Mouse (Mus musculus) forebrain, embryonic 11.5 days (tissue): ENCODE data around the gene Tnfrsf14. TPM values are rescaled to one million over a fixed set of nuclear protein-coding genes. Genes with fewer than 3 reads are reported as not detected.

Experiments used
- ATAC-seq: fragments of 200-750 bp; cut with Nextera tagmentation; replicated peaks from 2 replicates; pipeline ENCODE4 v1.8.0; 2017; ENCODE audit warnings: moderate TSS enrichment; ENCODE audit not compliant: low FRiP score
- DNase-seq: peaks from one replicate; pipeline ENCODE4 v3.0.0-alpha.2; 2017; ENCODE audit warnings: low spot score
- H3K27ac ChIP-seq: fragments of 300-500 bp; sonication (generic); 2 replicates; pipeline ENCODE4 v1.5.1; 2014; ENCODE audit warnings: low read depth, low read length
- H3K27me3 ChIP-seq: fragments of 300-500 bp; sonication (generic); 2 replicates; pipeline ENCODE4 v1.6.1; 2014; ENCODE audit warnings: mild to moderate bottlenecking, low read length, mixed read lengths; ENCODE audit not compliant: control insufficient read depth, insufficient read depth
- H3K36me3 ChIP-seq: fragments of 300-500 bp; sonication (generic); 2 replicates; pipeline ENCODE4 v1.6.1; 2014; ENCODE audit warnings: mild to moderate bottlenecking, low read length, moderate library complexity, mixed read lengths; ENCODE audit not compliant: control insufficient read depth, insufficient read depth
- H3K4me1 ChIP-seq: fragments of 300-500 bp; sonication (generic); replicated peaks from 2 replicates; pipeline ENCODE4 v1.6.1; 2014; ENCODE audit warnings: low read length, mixed read lengths; ENCODE audit not compliant: control insufficient read depth, insufficient read depth
- H3K4me2 ChIP-seq: fragments of 300-500 bp; sonication (generic); 2 replicates; pipeline ENCODE4 v1.6.1; 2014; ENCODE audit warnings: low read depth, mild to moderate bottlenecking, low read length, moderate library complexity, mixed read lengths; ENCODE audit not compliant: severe bottlenecking
- H3K4me3 ChIP-seq: fragments of 300-500 bp; sonication (generic); 2 replicates; pipeline ENCODE4 v1.5.1; 2014; ENCODE audit warnings: low read depth, low read length
- H3K9ac ChIP-seq: fragments of 300-500 bp; sonication (generic); 2 replicates; pipeline ENCODE4 v1.6.1; 2014; ENCODE audit warnings: low read length
- H3K9me3 ChIP-seq: fragments of 300-500 bp; sonication (generic); 2 replicates; pipeline ENCODE4 v1.6.1; 2016; ENCODE audit warnings: low read length, mixed read lengths; ENCODE audit not compliant: control insufficient read depth
- WGBS: fragments of 180-500 bp; shearing (Covaris S2); extraction: QIAGEN DNeasy Blood & Tissue Kit; methylation state at CpG from one replicate; pipeline ENCODE4 v1.1.7; 2014; 5-methylcytosine and 5-hydroxymethylcytosine counted together
- polyA plus RNA-seq: library from polyadenylated mRNA; unstranded; fragments of >200 nt; fragmentation: Nextera tagmentation; extraction: Ambion mirVana; gene quantifications from 2 replicates; pipeline ENCODE4 v1.2.1, GENCODE M21; 2014

Gene Tnfrsf14
- polyA plus RNA-seq, 1 experiment from 2014 or later: 1.4 TPM

DNA sequence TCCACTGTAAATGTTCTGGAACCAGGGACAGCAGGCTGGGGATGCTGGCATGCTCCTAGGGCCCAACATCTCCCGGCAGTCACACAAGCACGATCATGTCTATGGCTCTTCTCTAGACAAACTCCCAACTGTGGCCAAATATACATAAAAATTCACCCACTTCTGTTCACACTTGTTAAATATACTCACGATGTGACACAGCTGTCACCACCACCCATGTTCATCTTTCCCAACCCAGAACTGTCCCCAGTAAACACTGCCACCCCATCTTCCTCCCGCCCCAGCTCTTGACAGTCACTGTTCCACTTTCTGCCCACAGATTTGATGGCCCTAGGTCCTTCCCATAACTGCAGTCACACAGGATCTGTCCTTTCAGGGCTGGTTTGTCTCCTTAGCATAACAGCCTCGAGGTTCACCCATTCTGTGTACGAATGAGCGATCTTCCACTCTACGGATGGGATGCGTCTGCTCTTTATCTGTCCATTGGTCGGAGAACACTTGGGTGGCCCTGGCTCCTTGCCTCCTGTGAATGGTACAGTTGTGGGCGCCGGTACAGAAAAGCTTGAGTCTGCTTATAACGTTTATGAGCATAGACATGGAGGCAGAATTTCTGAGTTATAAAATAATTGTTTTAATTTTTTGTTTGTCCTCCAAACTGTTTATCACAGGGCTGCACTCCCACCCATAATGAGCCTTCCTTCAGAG lies 29.1 kb upstream of the Tnfrsf14 start:
- Histone ChIP-seq H3K27me3 (peaks cover 37% of the 10 kb centered on the region), H3K4me1 (peaks cover 56% of the 10 kb centered on the region), H3K27ac (no peak overlapping the region; the same call in 1 of the 2 replicates), H3K36me3 (peaks cover 4% of the 10 kb centered on the region; the same call in 1 of the 2 replicates), H3K9ac (peak overlapping the region; percentile 39), H3K4me3 (no peak overlapping the region; the same call in 1 of the 2 replicates), H3K4me2 (peak overlapping the region; percentile 40), H3K9me3 (no peaks in the 10 kb centered on the region)
- ATAC-seq (no peak), DNase-seq (no peak)
- 38% methylated on average over 13 of the region's 13 CpGs for WGBS

DNA sequence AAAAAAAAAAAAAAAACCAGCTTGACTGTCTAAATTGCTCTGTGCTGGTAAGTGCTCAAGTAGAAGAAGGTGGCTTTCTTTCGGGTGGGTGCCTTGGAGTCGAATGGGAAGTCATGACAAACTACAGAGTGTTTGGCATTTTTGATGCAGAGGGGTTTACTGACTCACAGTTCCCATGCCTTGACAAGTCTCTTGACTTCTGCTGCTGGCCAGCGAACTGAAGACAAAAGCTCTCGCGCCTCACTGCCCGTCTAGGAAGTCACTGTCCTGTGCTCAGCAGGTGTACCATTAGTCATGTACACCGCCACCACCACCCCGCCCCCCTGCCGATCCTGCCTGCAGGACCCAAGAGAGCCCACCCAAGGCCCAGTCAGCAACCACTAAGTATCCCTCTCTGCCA lies 28.2 kb upstream of the Tnfrsf14 start:
- no peaks in the 10 kb centered on the region for H3K9me3 ChIP-seq
- no peak overlapping the region for H3K27ac ChIP-seq
- H3K27me3 ChIP-seq: peaks cover 39% of the 10 kb centered on the region
- DNase-seq (no peak), ATAC-seq (no peak)
- H3K4me3 ChIP-seq: no peak overlapping the region
- no peak overlapping the region for H3K4me2 ChIP-seq
- 21% methylated on average over 9 of the region's 9 CpGs for WGBS
- no peaks in the 10 kb centered on the region for H3K36me3 ChIP-seq
- H3K9ac ChIP-seq: no peak overlapping the region
- H3K4me1 ChIP-seq: peaks cover 55% of the 10 kb centered on the region

DNA sequence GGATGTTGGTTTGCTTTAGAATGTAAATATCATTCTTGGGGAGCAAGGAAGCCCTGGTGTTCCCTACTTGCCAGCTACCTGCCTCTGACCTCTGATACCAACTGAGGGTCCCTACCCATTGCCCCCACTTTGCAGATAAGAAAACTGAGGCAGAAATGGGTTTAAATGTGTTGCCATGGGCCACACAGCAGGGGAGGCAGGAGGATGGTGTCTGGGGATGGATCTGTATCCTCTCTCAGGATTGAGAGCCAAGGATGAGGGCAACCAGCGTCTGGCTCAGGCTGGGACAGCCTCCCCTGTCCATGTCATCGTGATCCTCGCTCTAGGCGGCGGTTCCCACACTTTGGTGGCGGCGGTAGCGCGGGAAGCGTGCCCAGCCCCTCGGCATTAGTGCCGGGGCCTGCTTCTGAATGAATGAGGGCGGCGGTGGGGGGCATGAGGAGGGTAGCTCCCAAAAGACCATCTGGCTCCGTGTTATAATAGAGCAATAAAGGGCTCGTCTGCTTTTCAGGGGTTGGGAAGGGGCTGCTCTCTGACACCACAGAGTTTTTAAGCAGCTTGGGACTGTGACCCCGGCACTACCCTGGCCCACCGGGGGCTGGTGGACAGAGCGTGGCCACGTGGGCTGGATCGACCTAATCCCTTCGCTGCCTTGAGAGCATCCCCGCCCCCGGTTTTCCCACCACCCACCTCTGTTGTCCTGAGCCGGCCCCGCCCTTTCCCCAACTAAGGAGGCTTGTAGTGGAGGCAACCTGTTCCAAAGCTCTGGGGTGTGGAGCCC lies 24.3 kb upstream of the Tnfrsf14 start:
- no peaks in the 10 kb centered on the region for H3K9me3 ChIP-seq
- DNase-seq (peak; percentile 90), ATAC-seq (peak; percentile 81)
- 0 out of 2 replicates have a peak overlapping the region, but pooled peaks have one; percentile 6 for H3K4me3 ChIP-seq
- peak overlapping the region; percentile 17; the same call in 1 of the 2 replicates for H3K9ac ChIP-seq
- peaks cover 33% of the 10 kb centered on the region for H3K27me3 ChIP-seq
- 2% methylated on average over 26 of the region's 26 CpGs for WGBS
- H3K27ac ChIP-seq: peak overlapping the region; percentile 9; the same call in 1 of the 2 replicates
- peaks cover 48% of the 10 kb centered on the region for H3K4me1 ChIP-seq
- peak overlapping the region; percentile 39 for H3K4me2 ChIP-seq
- H3K36me3 ChIP-seq: no peaks in the 10 kb centered on the region

DNA sequence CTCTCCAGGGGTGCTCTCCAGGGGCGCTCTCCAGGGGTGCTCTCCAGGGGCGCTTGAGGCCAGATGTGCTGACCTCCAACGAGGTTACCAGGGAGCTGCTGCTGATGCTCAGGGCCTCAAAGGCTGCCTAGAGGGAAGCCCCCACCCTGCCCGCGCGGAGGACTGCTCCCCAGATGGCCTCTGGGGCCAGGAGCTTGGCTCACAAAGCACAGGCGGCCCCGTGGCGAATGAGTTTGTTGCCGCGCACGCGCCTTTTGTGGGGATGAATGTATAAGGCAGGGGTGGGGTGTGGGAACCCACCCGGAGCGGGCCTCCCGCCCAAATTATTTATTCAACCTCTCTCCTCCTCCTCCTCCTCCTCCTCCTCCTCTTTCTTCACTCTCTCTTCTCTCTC lies 21.2 kb upstream of the Tnfrsf14 start:
- WGBS: 3% methylated on average over 16 of the region's 16 CpGs
- Histone ChIP-seq H3K36me3 (no peaks in the 10 kb centered on the region), H3K9ac (no peak overlapping the region), H3K27me3 (peaks cover 15% of the 10 kb centered on the region), H3K4me2 (peak overlapping the region; percentile 40; the same call in 1 of the 2 replicates), H3K4me1 (peaks cover 55% of the 10 kb centered on the region), H3K9me3 (no peaks in the 10 kb centered on the region), H3K4me3 (no peak overlapping the region), H3K27ac (peak overlapping the region; percentile 93)
- peak; percentile 37 for ATAC-seq
- DNase-seq: peak; percentile 88

DNA sequence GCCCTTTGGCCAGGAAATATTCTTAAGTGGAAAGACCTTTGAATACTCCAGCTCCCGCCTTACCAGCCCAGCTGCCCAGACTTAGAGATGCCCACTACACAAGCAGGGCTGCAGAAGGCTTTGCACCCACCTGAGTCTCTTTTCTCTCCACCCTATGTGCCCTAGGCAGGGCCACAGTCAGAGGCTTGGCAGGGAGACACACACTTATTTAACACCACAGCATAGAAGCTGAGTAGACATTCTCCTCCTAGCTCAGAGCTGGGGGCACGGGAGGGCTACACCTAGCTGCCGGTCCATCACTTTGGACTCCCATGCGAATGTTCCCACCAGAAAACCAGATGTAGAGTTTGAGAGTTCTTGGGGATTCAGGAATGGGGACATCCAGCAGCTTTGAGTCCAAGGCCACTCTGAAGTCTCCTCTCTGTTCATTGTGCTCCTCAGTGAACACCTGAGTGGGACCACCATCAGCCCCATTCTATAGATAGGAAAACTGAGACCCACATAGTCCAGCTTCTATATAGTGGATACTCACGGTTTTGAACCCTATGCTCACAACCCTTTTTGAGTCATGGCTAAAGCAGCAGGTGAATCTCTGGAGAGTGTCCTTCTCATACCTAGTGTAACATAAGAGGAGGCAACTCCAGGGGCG lies 20.7 kb upstream of the Tnfrsf14 start:
- WGBS: 34% methylated on average over 6 of the region's 6 CpGs
- Histone ChIP-seq H3K9ac (peak overlapping the region; percentile 5; the same call in 1 of the 2 replicates), H3K9me3 (no peaks in the 10 kb centered on the region), H3K27me3 (peaks cover 11% of the 10 kb centered on the region), H3K4me2 (peak overlapping the region; percentile 40), H3K4me3 (no peak overlapping the region), H3K27ac (peak overlapping the region; percentile 93), H3K4me1 (peaks cover 53% of the 10 kb centered on the region), H3K36me3 (no peaks in the 10 kb centered on the region)
- ATAC-seq (peak; percentile 1; the same call in 1 of the 2 replicates), DNase-seq (no peak)

DNA sequence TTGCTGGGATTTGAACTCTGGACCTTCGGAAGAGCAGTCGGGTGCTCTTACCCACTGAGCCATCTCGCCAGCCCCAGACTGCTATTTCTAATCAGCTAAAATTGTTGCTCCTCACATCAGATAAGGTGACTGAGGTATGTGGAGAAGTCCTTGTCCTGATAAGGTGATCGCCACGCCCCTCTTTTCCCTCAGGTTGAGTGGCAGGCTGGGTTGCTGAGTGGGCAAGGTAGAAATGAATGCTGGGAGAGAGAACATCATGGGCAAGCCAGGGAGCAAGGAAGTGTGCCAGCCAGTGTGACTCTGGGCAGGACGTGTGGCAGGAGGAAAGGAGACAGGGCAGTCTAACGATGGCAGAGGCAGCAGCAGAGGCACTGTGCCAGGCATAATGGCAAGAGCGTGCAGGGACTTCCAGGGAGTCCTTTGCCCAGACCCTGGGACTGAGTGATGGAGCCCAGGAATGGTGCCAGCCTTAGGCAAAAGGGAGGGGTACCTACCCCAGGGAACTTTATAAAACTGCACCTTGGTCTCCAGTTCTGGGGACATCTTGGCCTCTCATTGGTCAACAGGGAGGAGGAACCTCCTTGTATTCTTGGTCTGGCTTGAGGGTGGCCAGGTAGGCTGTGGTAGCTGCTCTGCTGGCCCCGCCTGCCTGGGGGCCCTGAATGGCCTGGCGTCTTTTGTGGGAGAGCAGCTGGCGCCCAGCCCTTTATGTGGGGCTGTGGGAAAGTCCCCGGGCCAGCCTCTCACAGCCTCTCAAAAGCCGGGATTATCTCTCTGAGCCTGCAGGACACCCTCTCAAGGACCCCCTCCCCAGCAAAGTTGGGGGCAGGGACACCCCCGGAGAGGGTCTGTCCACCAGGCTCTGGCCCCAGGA lies 19.9 kb upstream of the Tnfrsf14 start:
- no peaks in the 10 kb centered on the region for H3K36me3 ChIP-seq
- no peaks in the 10 kb centered on the region for H3K9me3 ChIP-seq
- H3K27me3 ChIP-seq: peaks cover 5% of the 10 kb centered on the region
- H3K27ac ChIP-seq: peak overlapping the region; percentile 93
- DNase-seq (peak; percentile 84), ATAC-seq (peak; percentile 55)
- whole genome bisulfite sequencing: 33% methylated on average over 14 of the region's 14 CpGs
- H3K4me2 ChIP-seq: peak overlapping the region; percentile 40
- no peak overlapping the region for H3K4me3 ChIP-seq
- H3K9ac ChIP-seq: peak overlapping the region; percentile 5; the same call in 1 of the 2 replicates
- H3K4me1 ChIP-seq: peaks cover 46% of the 10 kb centered on the region

DNA sequence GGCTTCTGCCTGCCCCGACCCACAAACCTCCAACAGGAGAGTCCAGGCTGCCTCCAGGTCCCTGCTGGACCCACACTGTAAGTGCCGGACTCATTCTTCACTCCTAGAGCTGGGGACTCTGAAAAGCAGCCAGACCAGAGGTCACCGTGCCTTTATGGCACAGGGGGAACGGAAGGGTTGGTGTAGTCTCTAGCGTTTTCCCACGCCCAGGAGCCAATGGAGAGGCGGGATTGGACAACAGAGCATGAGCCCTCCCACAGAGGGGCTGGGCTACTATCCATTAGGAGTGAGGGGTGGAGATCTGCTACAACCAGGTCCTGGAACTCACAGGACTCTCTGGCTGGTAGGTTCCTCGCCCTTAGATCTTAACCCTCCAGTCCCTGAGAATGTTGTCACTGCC lies 18.0 kb upstream of the Tnfrsf14 start:
- Histone ChIP-seq H3K4me2 (peak overlapping the region; percentile 47), H3K27ac (peak overlapping the region; percentile 42; the same call in 1 of the 2 replicates), H3K9me3 (no peaks in the 10 kb centered on the region), H3K4me3 (peak overlapping the region; percentile 25), H3K9ac (peak overlapping the region; percentile 46; the same call in 1 of the 2 replicates), H3K4me1 (peaks cover 36% of the 10 kb centered on the region), H3K36me3 (no peaks in the 10 kb centered on the region), H3K27me3 (peaks cover 2% of the 10 kb centered on the region; the same call in 1 of the 2 replicates)
- ATAC-seq: peak; percentile 74
- DNase-seq: peak; percentile 84
- WGBS: 3% methylated on average over 8 of the region's 8 CpGs
